Mouse (Mus musculus) liver, embryonic 14.5 days (tissue): Measurements from ENCODE around the gene Wls. TPM values are rescaled to one million over a fixed set of nuclear protein-coding genes. Genes with fewer than 3 reads are reported as not detected.

ENCODE experiments used
- ATAC-seq: fragments of 200-750 bp; cut with Nextera tagmentation; 2 replicates; pipeline ENCODE4 v1.8.0; 2017; ENCODE audit warnings: moderate number of reproducible peaks, mild to moderate bottlenecking, moderate library complexity; ENCODE audit not compliant: insufficient read depth
- DNase-seq, 3 experiments: peaks; one replicate each; pipeline ENCODE4 v3.0.0-alpha.2; 2012 to 2013; ENCODE audit warnings: low read depth in 3 of 3, low spot score in 3 of 3
- H3K27ac ChIP-seq: fragments of 300-500 bp; sonication (generic); 2 replicates; pipeline ENCODE4 v1.5.1; 2014; ENCODE audit warnings: moderate library complexity, mild to moderate bottlenecking, control low read depth, inconsistent platforms
- H3K27me3 ChIP-seq: fragments of 300-500 bp; sonication (generic); 2 replicates; pipeline ENCODE4 v1.6.1; 2014; ENCODE audit warnings: mild to moderate bottlenecking, low read length, moderate library complexity; ENCODE audit not compliant: control insufficient read depth, insufficient read depth
- H3K36me3 ChIP-seq: fragments of 300-500 bp; sonication (generic); replicated peaks from 2 replicates; pipeline ENCODE4 v1.6.1; 2014; ENCODE audit warnings: low read depth; ENCODE audit not compliant: control insufficient read depth, insufficient read depth
- H3K4me1 ChIP-seq, 2 experiments: fragments of 200-500 bp in 1 of 2; fragments of 300-500 bp in 1 of 2; sonication (generic) in 1 of 2; replicated peaks; 2 replicates each; pipeline ENCODE4 v1.6.1; 2012 to 2014; ENCODE audit warnings: antibody characterized with exemption in 1 of 2, inconsistent platforms in 1 of 2, low read length in 1 of 2; ENCODE audit not compliant: control insufficient read depth in 2 of 2, insufficient read depth in 2 of 2
- H3K4me2 ChIP-seq: fragments of 300-500 bp; sonication (generic); 2 replicates; pipeline ENCODE4 v1.6.1; 2014; ENCODE audit warnings: low read depth, mild to moderate bottlenecking, control low read depth, moderate library complexity
- H3K4me3 ChIP-seq, 2 experiments: fragments of 200-500 bp in 1 of 2; fragments of 300-500 bp in 1 of 2; sonication (generic) in 1 of 2; 2 replicates each; pipeline ENCODE4 v1.5.1; 2012 to 2014; ENCODE audit warnings: low read depth in 2 of 2, low read length in 2 of 2, mild to moderate bottlenecking in 2 of 2, control low read depth in 1 of 2, inconsistent platforms in 1 of 2, moderate library complexity in 1 of 2; ENCODE audit not compliant: insufficient read depth in 1 of 2
- H3K9ac ChIP-seq: fragments of 300-500 bp; sonication (generic); replicated peaks from 2 replicates; pipeline ENCODE4 v1.6.1; 2014; ENCODE audit warnings: mild to moderate bottlenecking, control low read depth, moderate library complexity
- H3K9me3 ChIP-seq: fragments of 300-500 bp; sonication (generic); 2 replicates; pipeline ENCODE4 v1.6.1; 2016; ENCODE audit warnings: low read length, mixed read lengths; ENCODE audit not compliant: control insufficient read depth
- EP300 ChIP-seq: IDR thresholded peaks from 2 replicates; pipeline ENCODE4 v1.6.1; 2016; ENCODE audit warnings: antibody characterized with exemption, low read depth
- WGBS: fragments of 180-500 bp; shearing (Covaris S2); extraction: QIAGEN DNeasy Blood & Tissue Kit; methylation state at CpG from one replicate; pipeline ENCODE4 v1.1.7; 2014; ENCODE audit not compliant: insufficient replicate concordance; 5-methylcytosine and 5-hydroxymethylcytosine counted together
- polyA plus RNA-seq, 2 experiments: library from polyadenylated mRNA; depleted of rRNA in 1 of 2; stranded (reverse) in 1 of 2; unstranded in 1 of 2; fragments of >200 nt; fragmentation: Nextera tagmentation in 1 of 2; extraction: Ambion mirVana in 1 of 2; gene quantifications; 2 replicates each; pipeline versions ENCODE4 v1.2.1 to v1.2.3; 2012 to 2014

Gene Wls
- polyA plus RNA-seq, 2 experiments, result 3.0 to 6.7 TPM

- no peak for ATAC-seq
These were observed 78.0 kb downstream of the Wls start for GRCm38 (mm10) chr3:159917328-159918090.

More at GRCm38 (mm10) chr3:159917328-159918090, 78.0 kb downstream of the Wls start:
- Histone ChIP-seq H3K4me2 (no peak overlapping the region), H3K27me3 (no peaks in the 10 kb centered on the region), H3K27ac (no peak overlapping the region), H3K4me1 (no peaks in the 10 kb centered on the region), H3K36me3 (no peaks in the 10 kb centered on the region), H3K9me3 (no peaks in the 10 kb centered on the region), H3K4me3 (no peak overlapping the region), H3K9ac (no peak overlapping the region)
- TF ChIP-seq EP300, result no peak
- WGBS, result 70% methylated on average over 2 of the region's 2 CpGs
- DNase-seq, result no peak

Other genes starting within 250 kb of the Wls start
- not detected in 2 replicates for gene Rpe65, start 240.5 kb upstream of the Wls start, polyA plus RNA-seq (2012; rRNA removed)
- not detected in 2 replicates for gene Rpe65, start 240.5 kb upstream of the Wls start, polyA plus RNA-seq (2014; fragmentation: Nextera tagmentation; extraction: Ambion mirVana)